8 mouse cellular contexts compared by ENCODE assay signal in genomic region chr19:54046684-54047070, GRCm38 (mm10). TPM values are rescaled to one million over a fixed set of nuclear protein-coding genes. Genes with fewer than 3 reads are reported as not detected.
DNase-seq lines count a peak whose midpoint lies in the region; ATAC-seq and TF ChIP-seq lines count a peak whose summit lies in the region.

No protein-coding gene starts in this region.

- H3K4me1 ChIP-seq in kidney, embryonic 16.5 days (ENCODE audit: insufficient read depth, low read length): peaks cover 34% of the 10 kb centered on the region
- H3K4me1 ChIP-seq in cortical plate, adult 2 months (ENCODE audit: control insufficient read depth, insufficient read depth, low read length): no peaks in the 10 kb centered on the region
- peaks cover 39% of the 10 kb centered on the region for H3K4me1 ChIP-seq in hindbrain, embryonic 10.5 days (replicated peaks)
- H3K4me1 ChIP-seq in midbrain, embryonic 10.5 days: peaks cover 40% of the 10 kb centered on the region

- H3K4me2 ChIP-seq in kidney, embryonic 16.5 days (replicated peaks; ENCODE audit: low read depth, low read length): peak overlapping the region; percentile 99

- no peak for DNase-seq in kidney, postnatal 25 days
- peak; percentile 42 for DNase-seq in hindbrain, embryonic 10.5 days (ENCODE audit: low spot score)
- peak; percentile 44 for DNase-seq in midbrain, embryonic 10.5 days (ENCODE audit: low spot score)
- no peak for DNase-seq in ovary, postnatal 36 days (ENCODE audit: low spot score)
- no peak for DNase-seq in lung, postnatal 25 days (ENCODE audit: low spot score)

- peaks cover 38% of the 10 kb centered on the region for H3K27me3 ChIP-seq in kidney, embryonic 16.5 days (ENCODE audit: insufficient read depth, low read length)
- H3K27me3 ChIP-seq in hindbrain, embryonic 10.5 days (ENCODE audit: insufficient read depth, poor library complexity, severe bottlenecking): peaks cover 70% of the 10 kb centered on the region
- peaks cover 79% of the 10 kb centered on the region for H3K27me3 ChIP-seq in midbrain, embryonic 10.5 days (ENCODE audit: low read depth, poor library complexity, severe bottlenecking)

- ATAC-seq in kidney, embryonic 16.5 days (ENCODE audit: low FRiP score, low TSS enrichment): no peak
- ATAC-seq in megakaryocyte progenitor cell, adult 5-6 weeks (replicated peaks; ENCODE audit: poor library complexity): no peak

- TF ChIP-seq POLR2A in cortical plate, adult 2 months (IDR thresholded peaks at IDR 0.05; ENCODE audit: extremely low read depth, insufficient read depth, low read length): no peak

- no peak for TF ChIP-seq CTCF in cortical plate, adult 2 months (IDR thresholded peaks at IDR 0.05; ENCODE audit: extremely low read depth, insufficient read depth, low read length)

- H3K9ac ChIP-seq in kidney, embryonic 16.5 days (replicated peaks; ENCODE audit: low read length): peak overlapping the region; percentile 54

- peak overlapping the region; percentile 62 for H3K4me3 ChIP-seq in kidney, embryonic 16.5 days (ENCODE audit: low read length)
- H3K4me3 ChIP-seq in cortical plate, adult 2 months (ENCODE audit: insufficient read depth, low read length): peak overlapping the region; percentile 39
- H3K4me3 ChIP-seq in hindbrain, embryonic 10.5 days: peak overlapping the region; percentile 60
- H3K4me3 ChIP-seq in midbrain, embryonic 10.5 days: peak overlapping the region; percentile 65

- no peak overlapping the region for H3K27ac ChIP-seq in kidney, embryonic 16.5 days (ENCODE audit: low read length)
- H3K27ac ChIP-seq in cortical plate, adult 2 months (ENCODE audit: insufficient read depth, low read length): no peak overlapping the region; the same call in 1 of the 2 replicates
- peak overlapping the region; percentile 56; the same call in 1 of the 2 replicates for H3K27ac ChIP-seq in hindbrain, embryonic 10.5 days
- peak overlapping the region; percentile 52; the same call in 1 of the 2 replicates for H3K27ac ChIP-seq in midbrain, embryonic 10.5 days (replicated peaks)

- H3K36me3 ChIP-seq in kidney, embryonic 16.5 days (ENCODE audit: insufficient read depth, low read length): no peaks in the 10 kb centered on the region
- no peaks in the 10 kb centered on the region for H3K36me3 ChIP-seq in hindbrain, embryonic 10.5 days
- no peaks in the 10 kb centered on the region for H3K36me3 ChIP-seq in midbrain, embryonic 10.5 days

- H3K9me3 ChIP-seq in kidney, embryonic 16.5 days (ENCODE audit: low read length): no peaks in the 10 kb centered on the region
- no peaks in the 10 kb centered on the region for H3K9me3 ChIP-seq in hindbrain, embryonic 10.5 days
- H3K9me3 ChIP-seq in midbrain, embryonic 10.5 days (replicated peaks): no peaks in the 10 kb centered on the region

- WGBS in kidney, embryonic 16.5 days: 1% methylated on average over 46 of the region's 46 CpGs
- 1% methylated on average over 46 of the region's 46 CpGs for WGBS in hindbrain, embryonic 10.5 days
- 2% methylated on average over 46 of the region's 46 CpGs for WGBS in midbrain, embryonic 10.5 days

RNA-seq across cellular contexts. Expression of gene Adra2a, which starts 2.7 kb away (rescaled TPM):
- polyA plus RNA-seq in kidney, embryonic 16.5 days (2015; fragmentation: Nextera tagmentation; extraction: Ambion mirVana): 0.51 and 1.1 TPM in 2 replicates
- 10.6 and 10.7 TPM in 2 replicates for polyA plus RNA-seq in cortical plate, adult 2 months (2012; rRNA removed)
- polyA plus RNA-seq in hindbrain, embryonic 10.5 days (2016; fragmentation: Nextera tagmentation; extraction: Ambion mirVana): 0.65 and 1.8 TPM in 2 replicates
- 0.62 and 0.71 TPM in 2 replicates for polyA plus RNA-seq in midbrain, embryonic 10.5 days (2016; fragmentation: Nextera tagmentation; extraction: Ambion mirVana)
- not detected in 2 replicates for total RNA-seq in megakaryocyte progenitor cell, adult 5-6 weeks (2015)
- 0.12 TPM in 1 of 2 replicates, not detected in the other for total RNA-seq in megakaryocyte progenitor cell, adult 5-6 weeks (2017)

Comparison
In these comparisons a context has a peak if more than half of its experiments do, and no peak if none do; other contexts are left out.
1. H3K27ac ChIP-seq: peak in hindbrain, embryonic 10.5 days (single experiment) and midbrain, embryonic 10.5 days (single experiment); none in kidney, embryonic 16.5 days (single experiment) and cortical plate, adult 2 months (single experiment).
2. DNase-seq: peak in hindbrain, embryonic 10.5 days (single experiment) and midbrain, embryonic 10.5 days (single experiment); none in kidney, postnatal 25 days (0 of 2), ovary, postnatal 36 days (single experiment) and lung, postnatal 25 days (single experiment).
3. Peak in every context shown above with its lines, with median percentiles within 50 percentile points of each other: H3K4me3 ChIP-seq.